Mouse (Mus musculus) cerebellum, adult 2 months (tissue): ENCODE data around the gene Fyb. TPM values are rescaled to one million over a fixed set of nuclear protein-coding genes. Genes with fewer than 3 reads are reported as not detected.

ENCODE experiments used
- DNase-seq, 2 experiments: peaks; one replicate each; pipeline ENCODE4 v3.0.0; 2021
- H3K27ac ChIP-seq: fragments of 200-500 bp; 2 replicates; pipeline ENCODE4 v1.5.1; 2012; ENCODE audit warnings: low read length, control low read depth, inconsistent platforms; ENCODE audit not compliant: insufficient read depth
- H3K27me3 ChIP-seq: fragments of 200-500 bp; 2 replicates; pipeline ENCODE4 v1.6.1; 2012; ENCODE audit warnings: inconsistent platforms, mild to moderate bottlenecking, low read length, moderate library complexity; ENCODE audit not compliant: control insufficient read depth, insufficient read depth
- H3K4me1 ChIP-seq: fragments of 200-500 bp; 2 replicates; pipeline ENCODE4 v1.6.1; 2011; ENCODE audit warnings: low read length; ENCODE audit not compliant: control insufficient read depth, insufficient read depth
- H3K4me3 ChIP-seq: fragments of 200-500 bp; replicated peaks from 2 replicates; pipeline ENCODE3; 2011; ENCODE audit warnings: mild to moderate bottlenecking, low read depth, low read length, control low read depth; ENCODE audit not compliant: insufficient read depth
- CTCF ChIP-seq: fragments of 200-500 bp; IDR thresholded peaks from 2 replicates; pipeline ENCODE4 v1.5.1; 2011; ENCODE audit warnings: low read depth, mild to moderate bottlenecking, control low read depth, low read length, moderate library complexity, borderline replicate concordance; ENCODE audit not compliant: insufficient read depth
- POLR2A ChIP-seq: fragments of 200-500 bp; IDR thresholded peaks from 2 replicates; pipeline ENCODE4 v1.6.1; 2011; ENCODE audit warnings: low read length, control low read depth, borderline replicate concordance; ENCODE audit not compliant: insufficient read depth
- WGBS: fragments of 180-500 bp; shearing (Covaris S2); methylation state at CpG from one replicate; pipeline ENCODE4 v1.1.7; 2018; 5-methylcytosine and 5-hydroxymethylcytosine counted together
- polyA plus RNA-seq: library from polyadenylated mRNA; depleted of rRNA; stranded (reverse); fragments of >200 nt; gene quantifications from 2 replicates; pipeline ENCODE4 v1.2.3, GENCODE M21; 2012

Gene Fyb
- polyA plus RNA-seq, 1 experiment: 2.3 TPM

- no peak for DNase-seq
- TF ChIP-seq CTCF: no peak
- no peak for TF ChIP-seq POLR2A
- Histone ChIP-seq H3K4me1 (no peaks in the 10 kb centered on the region; the same call in 1 of the 2 replicates), H3K27me3 (no peaks in the 10 kb centered on the region), H3K27ac (no peak overlapping the region), H3K4me3 (no peak overlapping the region)
- 78% methylated on average over 3 of the region's 3 CpGs for WGBS
Measured at GRCm38 (mm10) chr15:6612835-6613234, 90.2 kb downstream of the Fyb start.

DNA sequence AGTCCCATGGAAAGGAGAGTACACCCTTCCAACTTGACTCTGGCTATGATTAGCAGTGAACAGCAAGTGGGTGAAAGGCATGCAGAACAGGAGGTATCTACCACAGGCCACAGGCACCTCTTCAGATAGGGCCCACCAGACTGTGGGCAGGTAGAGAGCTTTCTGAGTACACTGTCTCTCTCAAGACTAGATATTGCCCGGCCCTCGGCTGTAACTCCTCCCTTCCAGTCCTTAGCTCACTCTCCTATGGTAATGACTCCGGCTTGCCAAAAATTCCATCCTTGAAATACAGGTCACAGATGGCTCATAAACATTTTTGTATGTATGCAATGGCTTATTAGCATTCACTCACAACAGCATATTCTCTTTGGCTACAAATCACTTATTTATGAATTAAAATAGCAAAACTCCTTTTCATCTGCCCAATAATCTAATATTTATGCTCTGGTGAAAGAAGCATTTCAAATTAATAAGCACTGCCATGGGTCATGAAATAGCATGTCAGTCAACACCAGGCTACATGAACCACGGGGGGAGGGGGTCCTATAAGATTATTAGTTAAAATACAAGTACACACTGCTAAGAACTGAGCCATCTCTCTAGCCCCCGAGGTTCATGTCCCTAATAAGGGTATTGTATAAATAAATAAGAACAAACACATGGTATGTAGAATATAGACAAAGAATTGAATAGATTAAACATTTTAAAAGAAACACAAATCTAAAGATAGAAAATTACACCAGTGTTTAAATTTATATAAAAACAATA is 93.9 kb downstream of the Fyb start:
- WGBS: 44% methylated on average over 5 of the region's 5 CpGs
- TF ChIP-seq POLR2A (no peak), CTCF (no peak)
- Histone ChIP-seq H3K4me1 (no peaks in the 10 kb centered on the region; the same call in 1 of the 2 replicates), H3K27ac (no peak overlapping the region), H3K27me3 (no peaks in the 10 kb centered on the region), H3K4me3 (no peak overlapping the region)
- no peak for DNase-seq

DNA sequence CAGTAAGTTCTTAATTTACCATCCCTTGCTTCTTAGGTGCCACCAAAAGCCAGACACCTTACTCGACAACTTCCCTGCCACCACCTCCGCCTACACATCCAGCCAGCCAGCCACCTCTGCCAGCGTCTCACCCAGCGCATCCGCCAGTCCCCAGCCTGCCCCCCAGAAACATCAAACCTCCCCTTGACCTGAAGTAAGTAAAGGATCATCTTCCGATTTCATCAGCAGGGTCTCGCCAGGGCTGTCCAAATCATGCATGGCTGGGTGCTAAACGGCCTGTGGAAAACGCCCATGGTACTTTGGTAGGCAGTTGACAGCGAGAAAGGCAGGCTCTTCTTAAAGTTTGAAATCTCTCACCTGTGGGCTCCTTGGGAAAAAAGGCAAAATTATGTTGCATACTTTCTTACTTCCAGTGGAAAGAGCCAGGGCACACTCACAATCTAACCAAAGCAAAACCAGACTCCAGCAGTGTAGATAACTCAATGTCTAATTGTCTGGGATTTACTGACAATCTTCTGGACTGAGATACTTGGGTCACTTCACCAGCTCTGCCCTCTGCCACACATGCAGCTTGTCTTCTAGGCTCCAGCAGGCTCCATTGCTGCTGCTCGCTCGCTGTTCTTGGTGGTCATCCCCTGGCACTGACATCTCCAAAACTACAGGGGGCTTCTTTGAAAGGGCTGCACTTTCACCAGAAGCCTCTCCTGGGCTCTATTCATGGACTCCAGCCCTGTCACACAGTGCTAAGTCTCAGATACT is 97.1 kb downstream of the Fyb start:
- TF ChIP-seq CTCF: no peak
- no peak for TF ChIP-seq POLR2A
- Histone ChIP-seq H3K27me3 (no peaks in the 10 kb centered on the region; the same call in 1 of the 2 replicates), H3K27ac (no peak overlapping the region), H3K4me1 (peaks cover 3% of the 10 kb centered on the region; the same call in 1 of the 2 replicates), H3K4me3 (no peak overlapping the region)
- WGBS: 72% methylated on average over 12 of the region's 12 CpGs
- no peak for DNase-seq

DNA sequence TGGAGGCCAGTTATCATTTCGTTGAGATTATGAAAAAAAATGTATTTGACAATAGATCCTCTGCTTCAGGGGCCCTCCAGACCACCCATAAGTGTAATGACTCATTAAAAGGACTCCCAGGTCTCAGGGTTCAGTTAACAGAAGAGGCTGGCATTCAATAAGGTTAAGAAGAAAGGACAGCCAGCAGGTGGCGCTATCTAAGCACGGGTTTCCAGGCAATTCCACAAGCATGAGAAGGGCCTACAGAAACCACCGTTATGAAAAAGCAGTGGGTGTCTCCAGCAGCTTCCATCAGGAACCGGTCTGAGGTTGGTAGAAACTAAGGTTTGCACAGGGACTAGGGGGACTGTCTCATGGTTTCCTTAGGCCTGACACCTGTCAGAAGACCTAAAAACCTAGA is 99.9 kb downstream of the Fyb start:
- Histone ChIP-seq H3K4me1 (peaks cover 3% of the 10 kb centered on the region; the same call in 1 of the 2 replicates), H3K4me3 (no peak overlapping the region), H3K27ac (no peak overlapping the region), H3K27me3 (no peaks in the 10 kb centered on the region; the same call in 1 of the 2 replicates)
- peak; percentile 44 to 63 for DNase-seq
- TF ChIP-seq CTCF: peak; percentile 55
- TF ChIP-seq POLR2A: no peak
- WGBS: 5% methylated on average over 5 of the region's 5 CpGs

DNA sequence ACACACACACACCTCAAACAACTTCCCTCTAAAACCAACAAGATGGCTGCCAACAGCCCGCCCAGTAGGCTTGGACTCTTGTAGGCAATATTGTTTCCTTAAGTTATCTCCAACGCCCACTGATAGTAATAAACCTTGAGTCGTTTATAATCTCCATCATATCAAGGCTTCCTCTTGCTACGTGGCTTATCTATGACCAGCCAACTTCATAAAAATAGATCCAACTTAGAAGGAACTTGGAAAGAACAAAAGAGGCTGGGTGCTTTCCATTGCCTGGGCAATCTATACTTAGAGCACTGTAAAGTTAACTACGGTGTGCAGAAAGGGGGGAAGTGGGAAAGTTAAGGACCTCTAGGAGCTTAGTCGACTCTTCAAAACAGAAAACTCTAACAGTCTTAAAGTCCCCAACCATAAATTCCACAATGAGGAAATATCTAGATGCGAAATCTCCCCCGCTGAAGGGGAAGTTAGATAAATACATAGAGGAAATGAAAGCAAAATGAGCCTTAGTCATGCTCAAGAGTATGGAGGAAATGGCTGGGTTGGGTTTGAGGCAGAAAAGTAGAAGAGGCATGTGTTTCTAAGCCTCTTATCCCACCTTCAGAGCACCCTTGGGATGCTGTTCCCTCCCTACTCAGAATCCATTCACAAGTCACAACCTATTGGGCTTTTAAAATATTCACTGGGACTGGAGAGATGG is 101.0 kb downstream of the Fyb start:
- Histone ChIP-seq H3K4me3 (no peak overlapping the region), H3K27me3 (no peaks in the 10 kb centered on the region; the same call in 1 of the 2 replicates), H3K27ac (no peak overlapping the region), H3K4me1 (peaks cover 3% of the 10 kb centered on the region; the same call in 1 of the 2 replicates)
- 95% methylated on average over 8 of the region's 8 CpGs for WGBS
- TF ChIP-seq POLR2A: no peak
- TF ChIP-seq CTCF: no peak
- DNase-seq: no peak

GRCm38 (mm10) chr15:6624365-6625182 is 101.9 kb downstream of the Fyb start:
- 18% methylated on average over 18 of the region's 18 CpGs for WGBS
- Histone ChIP-seq H3K27me3 (no peaks in the 10 kb centered on the region; the same call in 1 of the 2 replicates), H3K4me1 (peaks cover 3% of the 10 kb centered on the region; the same call in 1 of the 2 replicates), H3K27ac (no peak overlapping the region), H3K4me3 (no peak overlapping the region)
- DNase-seq: no peak
- no peak for TF ChIP-seq POLR2A
- TF ChIP-seq CTCF: no peak
